Mouse (Mus musculus): Measurements from ENCODE around the gene Fpgs. TPM values are rescaled to one million over a fixed set of nuclear protein-coding genes. Genes with fewer than 3 reads are reported as not detected.

The Fpgs gene
- total RNA-seq, 2 experiments from 2014 or later: 9.5 to 10.1 TPM

- intact Hi-C loops (cut with DNase I): no loop called here
- no peak for DNase-seq (ENCODE audit: low spot score in 2 of 2)
Observed at GRCm38 (mm10) chr2:32728463-32728862, 24.5 kb upstream of the Fpgs start.

GRCm38 (mm10) chr2:32727435-32727834 lies 23.5 kb upstream of the Fpgs start:
- intact Hi-C loops (cut with DNase I): no loop called here
- DNase-seq (ENCODE audit: low spot score in 2 of 2): peak; percentile 84 to 89

- intact Hi-C loops (cut with DNase I): no loop called here
- DNase-seq (ENCODE audit: low spot score in 2 of 2): no peak
Observed at GRCm38 (mm10) chr2:32724832-32725790, 21.2 kb upstream of the Fpgs start.

GRCm38 (mm10) chr2:32724149-32724548 lies 20.2 kb upstream of the Fpgs start:
- DNase-seq (ENCODE audit: low spot score in 2 of 2): no peak
- intact Hi-C loops (cut with DNase I): no loop called here

GRCm38 (mm10) chr2:32722581-32722980 lies 18.6 kb upstream of the Fpgs start:
- intact Hi-C loops (cut with DNase I): no loop called here
- no peak for DNase-seq (ENCODE audit: low spot score in 2 of 2)

- intact Hi-C loops (cut with DNase I): no loop called here
- DNase-seq (ENCODE audit: low spot score in 2 of 2): no peak
Observed at GRCm38 (mm10) chr2:32722046-32722445, 18.1 kb upstream of the Fpgs start.

- DNase-seq (ENCODE audit: low spot score in 2 of 2): peak in 1 of 2 experiments; percentile 43
- intact Hi-C loops (cut with DNase I): no loop called here
Observed at GRCm38 (mm10) chr2:32720681-32721229, 16.8 kb upstream of the Fpgs start, which contains the start of gene Sh2d3c. Gene Sh2d3c, plus strand, starts transcription at chr2:32721055.

GRCm38 (mm10) chr2:32720053-32720452 lies 16.1 kb upstream of the Fpgs start:
- intact Hi-C loops (cut with DNase I): no loop called here
- DNase-seq (ENCODE audit: low spot score in 2 of 2): no peak

- DNase-seq (ENCODE audit: low spot score in 2 of 2): peak; percentile 54 to 59
- intact Hi-C loops (cut with DNase I): no loop called here
Observed at GRCm38 (mm10) chr2:32718761-32719160, 14.8 kb upstream of the Fpgs start.

- no peak for DNase-seq (ENCODE audit: low spot score in 2 of 2)
- intact Hi-C loops (cut with DNase I): no loop called here
Observed at GRCm38 (mm10) chr2:32714987-32715425, 11.1 kb upstream of the Fpgs start.

- no peak for DNase-seq (ENCODE audit: low spot score in 2 of 2)
- intact Hi-C loops (cut with DNase I): no loop called here
Observed at GRCm38 (mm10) chr2:32714117-32714986, 10.4 kb upstream of the Fpgs start.

- DNase-seq (ENCODE audit: low spot score in 2 of 2): peak; percentile 91 to 93
- intact Hi-C loops (cut with DNase I): loop anchor here (1.0 kb wide), 1 partner anchor 44 kb away; the partner anchor contains the start of gene Tor2a
Observed at GRCm38 (mm10) chr2:32712934-32713817, 9.2 kb upstream of the Fpgs start, which contains the start of gene Cdk9. Gene Cdk9, minus strand, starts transcription at chr2:32713076.

- DNase-seq (ENCODE audit: low spot score in 2 of 2): peak; percentile 92 to 94
- intact Hi-C loops (cut with DNase I): no loop called here
Observed at GRCm38 (mm10) chr2:32712586-32712933, 8.6 kb upstream of the Fpgs start.

- DNase-seq (ENCODE audit: low spot score in 2 of 2): peak; percentile 47 to 48
- intact Hi-C loops (cut with DNase I): no loop called here
Observed at GRCm38 (mm10) chr2:32712108-32712551, 8.2 kb upstream of the Fpgs start.

GRCm38 (mm10) chr2:32711301-32712056 lies 7.5 kb upstream of the Fpgs start:
- intact Hi-C loops (cut with DNase I): no loop called here
- no peak for DNase-seq (ENCODE audit: low spot score in 2 of 2)

- intact Hi-C loops (cut with DNase I): no loop called here
- no peak for DNase-seq (ENCODE audit: low spot score in 2 of 2)
Observed at GRCm38 (mm10) chr2:32710425-32710824, 6.5 kb upstream of the Fpgs start.

GRCm38 (mm10) chr2:32709521-32710137 lies 5.7 kb upstream of the Fpgs start:
- intact Hi-C loops (cut with DNase I): loop anchor here (10.0 kb wide), 1 partner anchor 145 kb away; no protein-coding TSS in a partner anchor
- DNase-seq (ENCODE audit: low spot score in 2 of 2): no peak

Measured in left cerebral cortex, postnatal 14 days (tissue).